Mouse (Mus musculus) MEL (cell line): ENCODE measurements around the gene Pitx1. TPM values are rescaled to one million over a fixed set of nuclear protein-coding genes. Genes with fewer than 3 reads are reported as not detected.

Experiments
- DNase-seq: peaks from one replicate; pipeline ENCODE4 v3.0.0; 2011; ENCODE audit warnings: low read depth, low spot score
- H3K27ac ChIP-seq: 2 replicates; pipeline ENCODE4 v1.5.1; 2012; ENCODE audit warnings: low read depth, mild to moderate bottlenecking, control low read depth, low read length, moderate library complexity; ENCODE audit not compliant: control insufficient read depth
- H3K27me3 ChIP-seq, 2 experiments: fragments of 150-350 bp in 1 of 2; sonication (generic) in 1 of 2; 2 replicates each; pipeline ENCODE4 v1.6.1; 2012; ENCODE audit warnings: low read length in 2 of 2, mild to moderate bottlenecking in 2 of 2, improper control_type of control experiment in 1 of 2, moderate library complexity in 1 of 2; ENCODE audit not compliant: insufficient read depth in 2 of 2, control insufficient read depth in 1 of 2
- H3K36me3 ChIP-seq, 2 experiments: 2 replicates each; pipeline ENCODE4 v1.6.1; 2012 to 2014; ENCODE audit warnings: low read length in 2 of 2, improper control_type of control experiment in 1 of 2, inconsistent platforms in 1 of 2, mild to moderate bottlenecking in 1 of 2; ENCODE audit not compliant: insufficient read depth in 2 of 2, control insufficient read depth in 1 of 2
- H3K4me1 ChIP-seq, 2 experiments: fragments of 150-350 bp in 1 of 2; sonication (generic) in 1 of 2; 2 replicates each; pipeline ENCODE4 v1.6.1; 2012; ENCODE audit warnings: low read length in 2 of 2, improper control_type of control experiment in 1 of 2, mild to moderate bottlenecking in 1 of 2; ENCODE audit not compliant: insufficient read depth in 2 of 2, control insufficient read depth in 1 of 2
- H3K4me3 ChIP-seq, 2 experiments: fragments of 150-350 bp in 1 of 2; sonication (generic) in 1 of 2; 2 replicates each; pipeline ENCODE4 v1.5.1; 2012; ENCODE audit warnings: low read depth in 2 of 2, low read length in 2 of 2, mild to moderate bottlenecking in 2 of 2, moderate library complexity in 2 of 2, control low read depth in 1 of 2, improper control_type of control experiment in 1 of 2; ENCODE audit not compliant: control insufficient read depth in 1 of 2, insufficient read depth in 1 of 2
- H3K79me2 ChIP-seq: 2 replicates; pipeline ENCODE4 v1.6.1; 2012; ENCODE audit warnings: mild to moderate bottlenecking, low read length, moderate library complexity; ENCODE audit not compliant: control insufficient read depth, poor library complexity, insufficient read depth
- H3K9ac ChIP-seq: 2 replicates; pipeline ENCODE4 v1.6.1; 2012; ENCODE audit warnings: low read depth, mild to moderate bottlenecking, control low read depth, low read length, moderate library complexity; ENCODE audit not compliant: control insufficient read depth, poor library complexity, severe bottlenecking
- H3K9me3 ChIP-seq: fragments of 150-350 bp; sonication (generic); replicated peaks from 2 replicates; pipeline ENCODE4 v1.6.1; 2012; ENCODE audit warnings: mild to moderate bottlenecking, low read length, improper control_type of control experiment, moderate library complexity; ENCODE audit not compliant: insufficient read depth
- CHD1 ChIP-seq: IDR thresholded peaks from 2 replicates; pipeline ENCODE4 v1.6.1; 2012; ENCODE audit warnings: low read depth, mild to moderate bottlenecking, inconsistent platforms, low read length, improper control_type of control experiment
- ELF1 ChIP-seq: IDR thresholded peaks from 2 replicates; pipeline ENCODE4 v1.6.1; 2014; ENCODE audit warnings: low read depth, mild to moderate bottlenecking, inconsistent platforms, low read length, improper control_type of control experiment, moderate library complexity
- ETS1 ChIP-seq: IDR thresholded peaks from 2 replicates; pipeline ENCODE4 v1.6.1; 2012; ENCODE audit warnings: low read depth, mild to moderate bottlenecking, inconsistent platforms, low read length, improper control_type of control experiment, moderate library complexity
- GABPA ChIP-seq: IDR thresholded peaks from 2 replicates; pipeline ENCODE4 v1.6.1; 2012; ENCODE audit warnings: low read depth, mild to moderate bottlenecking, inconsistent platforms, low read length, improper control_type of control experiment, moderate library complexity
- HCFC1 ChIP-seq: IDR thresholded peaks from 2 replicates; pipeline ENCODE4 v1.6.1; 2012; ENCODE audit warnings: low read depth, mild to moderate bottlenecking, inconsistent platforms, low read length, improper control_type of control experiment, moderate library complexity
- KAT2A ChIP-seq: conservative IDR thresholded peaks from 2 replicates; pipeline ENCODE4 v1.6.1; 2012; ENCODE audit warnings: low read depth, low read length, improper control_type of control experiment, inconsistent platforms
- MAZ ChIP-seq: IDR thresholded peaks from 2 replicates; pipeline ENCODE4 v1.6.1; 2012; ENCODE audit warnings: low read depth, mild to moderate bottlenecking, inconsistent platforms, low read length, improper control_type of control experiment
- MEF2A ChIP-seq: IDR thresholded peaks from 2 replicates; pipeline ENCODE4 v1.6.1; 2014; ENCODE audit warnings: low read depth, mild to moderate bottlenecking, inconsistent platforms, low read length, improper control_type of control experiment; ENCODE audit not compliant: poor library complexity, insufficient replicate concordance, severe bottlenecking; ENCODE audit errors: extremely low read depth
- NELFE ChIP-seq: IDR thresholded peaks from 2 replicates; pipeline ENCODE4 v1.6.1; 2011; ENCODE audit warnings: low read depth, low read length, improper control_type of control experiment
- RAD21 ChIP-seq: IDR thresholded peaks from 2 replicates; pipeline ENCODE4 v1.6.1; 2011; ENCODE audit warnings: mild to moderate bottlenecking, low read depth, low read length, improper control_type of control experiment
- RCOR1 ChIP-seq: IDR thresholded peaks from 2 replicates; pipeline ENCODE4 v1.6.1; 2012; ENCODE audit warnings: low read depth, mild to moderate bottlenecking, inconsistent platforms, low read length, improper control_type of control experiment
- SMC3 ChIP-seq: IDR thresholded peaks from 2 replicates; pipeline ENCODE4 v1.6.1; 2011; ENCODE audit warnings: low read depth, low read length, improper control_type of control experiment
- TBP ChIP-seq: IDR thresholded peaks from 2 replicates; pipeline ENCODE4 v1.8.0; 2011; ENCODE audit warnings: low read depth, low read length, improper control_type of control experiment
- TCF12 ChIP-seq: IDR thresholded peaks from 2 replicates; pipeline ENCODE4 v1.6.1; 2014; ENCODE audit warnings: low read depth, mild to moderate bottlenecking, inconsistent platforms, low read length, improper control_type of control experiment, moderate library complexity
- UBTF ChIP-seq: IDR thresholded peaks from 2 replicates; pipeline ENCODE4 v1.6.1; 2012; ENCODE audit warnings: low read depth, mild to moderate bottlenecking, inconsistent platforms, low read length, improper control_type of control experiment, moderate library complexity, borderline replicate concordance; ENCODE audit not compliant: insufficient read depth
- USF1 ChIP-seq: IDR thresholded peaks from 2 replicates; pipeline ENCODE4 v1.6.1; 2014; ENCODE audit warnings: low read depth, mild to moderate bottlenecking, inconsistent platforms, low read length, improper control_type of control experiment, moderate library complexity
- USF2 ChIP-seq, 2 experiments: IDR thresholded peaks; 2 replicates each; pipeline ENCODE4 v1.6.1; 2011 to 2012; ENCODE audit warnings: improper control_type of control experiment in 2 of 2, low read length in 2 of 2, borderline replicate concordance in 1 of 2, inconsistent platforms in 1 of 2, low read depth in 1 of 2, mild to moderate bottlenecking in 1 of 2; ENCODE audit not compliant: insufficient read depth in 1 of 2
- ZKSCAN1 ChIP-seq: IDR thresholded peaks from 2 replicates; pipeline ENCODE4 v1.6.1; 2012; ENCODE audit warnings: low read depth, mild to moderate bottlenecking, inconsistent platforms, low read length, improper control_type of control experiment, moderate library complexity
- polyA plus RNA-seq, 2 experiments: library from polyadenylated mRNA; stranded (reverse) in 1 of 2; unstranded in 1 of 2; fragments of >175 nt in 1 of 2; fragments of >200 nt in 1 of 2; gene quantifications; 2 replicates each; pipeline versions ENCODE4 v1.2.1 to v1.2.4; 2012; ENCODE audit warnings: low replicate concordance in 2 of 2, low read depth in 1 of 2; ENCODE audit not compliant: insufficient read length in 2 of 2, insufficient read depth in 1 of 2, missing spikeins in 1 of 2
- total RNA-seq: library from RNA; depleted of rRNA; stranded (reverse); fragments of 300-350 nt; gene quantifications from 2 replicates; pipeline ENCODE4 v1.2.3, GENCODE M21; 2012

Gene Pitx1
- total and polyA plus RNA-seq, 3 experiments, result not detected

DNA sequence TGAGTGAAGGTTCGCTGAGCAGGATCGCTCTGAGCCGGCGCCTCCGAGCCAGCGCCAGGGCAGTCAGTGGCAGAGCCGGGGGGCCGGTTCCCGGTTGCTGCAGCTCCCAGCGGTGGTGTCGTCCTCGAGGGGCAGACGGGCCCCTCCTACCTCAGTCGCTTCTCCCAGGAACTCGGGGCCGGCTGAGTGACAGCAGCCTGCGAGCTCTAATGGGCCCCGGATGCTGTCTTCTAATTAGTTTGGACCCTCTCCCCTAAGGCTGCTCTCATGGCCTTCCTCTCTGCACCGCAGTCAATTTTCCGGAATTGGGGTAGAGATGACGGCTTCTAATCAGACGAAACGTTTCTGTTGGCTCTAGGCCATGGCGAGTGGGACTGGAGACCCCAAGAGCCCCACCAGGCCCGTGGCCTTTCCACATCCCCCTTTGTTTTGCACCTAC, 4.3 kb downstream of the Pitx1 start:
- Histone ChIP-seq H3K4me3 (no peak overlapping the region), H3K27ac (no peak overlapping the region), H3K36me3 (no peaks in the 10 kb centered on the region), H3K27me3 (no peaks in the 10 kb centered on the region), H3K9ac (no peak overlapping the region), H3K79me2 (no peaks in the 10 kb centered on the region), H3K4me1 (no peaks in the 10 kb centered on the region), H3K9me3 (no peaks in the 10 kb centered on the region)
- TF ChIP-seq ETS1, result no peak
- TF ChIP-seq HCFC1, result no peak
- TF ChIP-seq MAZ, result no peak
- TF ChIP-seq NELFE, result no peak
- TF ChIP-seq TBP, result no peak
- TF ChIP-seq USF2 (IDR thresholded peaks at IDR 0.05; ENCODE audit: borderline replicate concordance in 1 of 2, insufficient read depth in 1 of 2, low read depth in 1 of 2, low read length in 2 of 2), result no peak
- TF ChIP-seq GABPA, result no peak
- no peak for TF ChIP-seq ELF1
- no peak for TF ChIP-seq USF1
- no peak for DNase-seq

DNA sequence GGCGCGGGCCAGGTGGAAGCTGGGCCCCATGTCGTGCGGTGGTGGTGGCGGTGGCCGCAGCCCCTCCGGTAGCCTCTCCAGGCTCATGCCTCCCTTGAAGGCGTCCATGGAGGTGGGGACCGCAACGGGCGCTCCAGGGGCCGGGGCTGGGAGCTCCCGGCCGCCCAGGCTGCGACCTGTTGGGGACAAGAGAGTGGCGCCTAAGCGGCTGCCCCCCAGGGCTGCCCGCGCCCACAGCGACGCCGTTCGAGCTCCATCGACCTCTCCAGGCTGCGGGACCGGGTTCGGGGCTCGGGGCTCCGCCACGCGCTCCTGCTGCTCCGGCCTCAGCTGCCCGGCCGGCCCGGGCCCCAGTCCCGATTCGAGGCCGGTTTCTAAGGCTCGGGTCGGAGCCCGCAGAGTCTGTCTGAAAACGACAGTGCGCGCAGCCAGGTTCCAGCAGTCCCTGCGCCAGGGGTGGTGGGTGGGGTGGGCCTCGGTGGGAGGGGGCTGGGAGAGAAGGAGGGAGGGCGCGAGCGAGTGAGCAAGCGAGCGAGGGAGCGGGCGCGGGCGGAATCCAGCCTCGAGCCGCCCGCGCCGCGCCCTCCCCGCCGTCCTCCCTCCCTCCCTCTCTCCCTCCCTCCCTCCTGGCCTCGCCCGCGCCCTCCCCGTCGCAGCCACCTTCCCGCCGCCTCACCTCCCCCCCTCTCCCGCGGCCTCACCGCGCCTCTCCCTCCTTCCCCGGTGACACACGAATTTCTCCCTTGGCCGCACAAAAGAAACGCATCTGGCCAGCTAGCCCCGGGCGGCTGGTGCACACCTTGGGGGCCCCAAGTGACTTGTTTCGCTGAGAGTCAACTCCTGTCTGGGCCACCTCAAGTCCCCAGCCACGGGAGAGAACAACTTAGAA, 4.9 kb downstream of the Pitx1 start:
- Histone ChIP-seq H3K9me3 (no peaks in the 10 kb centered on the region), H3K4me1 (no peaks in the 10 kb centered on the region), H3K27ac (no peak overlapping the region), H3K79me2 (no peaks in the 10 kb centered on the region), H3K9ac (no peak overlapping the region), H3K36me3 (no peaks in the 10 kb centered on the region), H3K4me3 (no peak overlapping the region), H3K27me3 (no peaks in the 10 kb centered on the region)
- no peak for DNase-seq
- TF ChIP-seq UBTF, result no peak
- no peak for TF ChIP-seq USF1
- TF ChIP-seq ZKSCAN1, result no peak
- no peak for TF ChIP-seq GABPA
- TF ChIP-seq ETS1, result no peak
- no peak for TF ChIP-seq TCF12
- TF ChIP-seq USF2 (IDR thresholded peaks at IDR 0.05; ENCODE audit: borderline replicate concordance in 1 of 2, insufficient read depth in 1 of 2, low read depth in 1 of 2, low read length in 2 of 2), result no peak
- TF ChIP-seq ELF1, result no peak
- TF ChIP-seq MEF2A, result no peak
- no peak for TF ChIP-seq RCOR1
- TF ChIP-seq RAD21, result no peak
- TF ChIP-seq CHD1, result no peak
- TF ChIP-seq KAT2A, result no peak
- no peak for TF ChIP-seq SMC3
- no peak for TF ChIP-seq MAZ
- TF ChIP-seq, all 39 proteins: peak for 0
